Mouse (Mus musculus): ENCODE data around the gene Tbccd1. TPM values are rescaled to one million over a fixed set of nuclear protein-coding genes. Genes with fewer than 3 reads are reported as not detected.
"Not testable (repeated sequence)": the region's sequence is repeated elsewhere in the genome, so short reads cannot be mapped to it uniquely, and the experiment has no call there.

Tbccd1 gene
- total and polyA plus RNA-seq, 3 experiments, result 2.4 to 46.1 (median 38.8) TPM

DNA sequence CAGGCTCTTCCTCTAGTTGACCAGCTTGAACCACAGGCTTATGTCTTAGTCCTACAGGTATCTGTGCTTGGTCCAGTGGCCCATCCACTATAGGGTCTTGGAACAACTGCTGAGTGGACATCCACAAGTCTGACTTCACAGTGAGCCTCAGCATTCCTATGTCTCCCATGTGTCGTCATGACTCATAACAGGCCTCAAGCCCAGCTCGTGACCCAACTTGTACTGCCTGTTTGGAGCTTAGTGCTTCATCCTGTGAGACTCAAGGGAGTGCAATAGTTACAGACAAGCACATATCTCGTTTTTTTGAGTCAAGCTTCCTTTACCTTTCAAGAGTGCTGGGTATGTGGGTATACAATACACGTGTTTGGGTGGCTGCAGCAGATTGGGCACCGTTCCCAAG, 74.8 kb downstream of the Tbccd1 start:
- ATAC-seq (ENCODE audit: extremely low read depth, insufficient number of reproducible peaks, low FRiP score, poor library complexity, severe bottlenecking) (no peak), DNase-seq (ENCODE audit: low spot score) (no peak)
- TF ChIP-seq GATA2 (IDR thresholded peaks at IDR 0.05; ENCODE audit: borderline replicate concordance, low read depth, low read length), result no peak
- TF ChIP-seq CTCF (IDR thresholded peaks at IDR 0.05; ENCODE audit: low read depth, low read length), result no peak
- no peak for TF ChIP-seq TAL1 (conservative IDR thresholded peaks at IDR 0.05; ENCODE audit: low read depth, low read length)
- no peak for TF ChIP-seq GATA1 (IDR thresholded peaks at IDR 0.05; ENCODE audit: borderline replicate concordance, low read length)
- no peak for TF ChIP-seq POLR2AphosphoS5 (IDR thresholded peaks at IDR 0.05; ENCODE audit: insufficient replicate concordance, low read depth, low read length)
- Histone ChIP-seq H3K36me3 (replicated peaks) (no peaks in the 10 kb centered on the region), H3K27me3 (ENCODE audit: insufficient read depth, low read length) (peaks cover 9% of the 10 kb centered on the region), H3K4me3 (ENCODE audit: low read depth, low read length) (no peak overlapping the region), H3K4me1 (ENCODE audit: insufficient read depth, low read depth, low read length) (no peaks in the 10 kb centered on the region), H3K9me3 (replicated peaks) (no peaks in the 10 kb centered on the region)

DNA sequence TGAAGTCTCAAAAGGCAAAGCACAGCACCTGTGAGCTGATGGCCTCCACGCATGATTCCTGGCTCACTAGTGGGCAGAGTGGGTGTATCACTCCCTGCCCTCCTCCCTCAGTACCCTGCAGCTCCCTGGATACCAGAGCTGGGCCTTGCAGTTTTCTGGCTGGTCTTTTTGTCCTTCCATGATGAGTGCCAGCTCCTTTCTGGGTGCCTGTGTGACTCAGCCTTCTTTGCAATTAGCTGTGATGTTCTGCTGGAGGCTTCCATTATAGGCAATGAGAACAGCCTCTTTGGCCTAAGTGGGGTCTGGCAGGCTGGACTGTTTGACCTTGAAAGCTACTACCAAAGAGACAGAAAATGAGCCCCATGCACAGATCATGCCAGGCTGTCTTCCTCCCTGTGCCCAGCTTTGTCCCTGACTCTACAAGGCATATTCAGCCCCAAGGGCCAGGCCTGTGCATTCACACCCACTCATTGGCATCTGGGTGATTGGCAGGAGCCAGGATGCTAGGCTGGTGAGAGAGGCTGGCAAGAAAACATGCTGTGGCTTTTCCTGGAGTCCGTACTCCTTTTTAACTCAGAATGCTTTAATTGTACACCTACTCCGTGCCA, 78.1 kb downstream of the Tbccd1 start:
- peaks cover 12% of the 10 kb centered on the region for H3K27me3 ChIP-seq (ENCODE audit: insufficient read depth, low read length)
- H3K4me1 ChIP-seq (ENCODE audit: insufficient read depth, low read depth, low read length), result no peaks in the 10 kb centered on the region
- no peak for TF ChIP-seq GATA2 (IDR thresholded peaks at IDR 0.05; ENCODE audit: borderline replicate concordance, low read depth, low read length)
- no peak for TF ChIP-seq TAL1 (conservative IDR thresholded peaks at IDR 0.05; ENCODE audit: low read depth, low read length)
- no peak for TF ChIP-seq GATA1 (IDR thresholded peaks at IDR 0.05; ENCODE audit: borderline replicate concordance, low read length)
- TF ChIP-seq POLR2AphosphoS5 (IDR thresholded peaks at IDR 0.05; ENCODE audit: insufficient replicate concordance, low read depth, low read length), result no peak
- no peak for TF ChIP-seq CTCF (IDR thresholded peaks at IDR 0.05; ENCODE audit: low read depth, low read length)
- no peak overlapping the region for H3K4me3 ChIP-seq (ENCODE audit: low read depth, low read length)
- no peaks in the 10 kb centered on the region for H3K9me3 ChIP-seq (replicated peaks)
- ATAC-seq (ENCODE audit: extremely low read depth, insufficient number of reproducible peaks, low FRiP score, poor library complexity, severe bottlenecking) (no peak), DNase-seq (ENCODE audit: low spot score) (no peak)
- H3K36me3 ChIP-seq (replicated peaks), result no peaks in the 10 kb centered on the region

DNA sequence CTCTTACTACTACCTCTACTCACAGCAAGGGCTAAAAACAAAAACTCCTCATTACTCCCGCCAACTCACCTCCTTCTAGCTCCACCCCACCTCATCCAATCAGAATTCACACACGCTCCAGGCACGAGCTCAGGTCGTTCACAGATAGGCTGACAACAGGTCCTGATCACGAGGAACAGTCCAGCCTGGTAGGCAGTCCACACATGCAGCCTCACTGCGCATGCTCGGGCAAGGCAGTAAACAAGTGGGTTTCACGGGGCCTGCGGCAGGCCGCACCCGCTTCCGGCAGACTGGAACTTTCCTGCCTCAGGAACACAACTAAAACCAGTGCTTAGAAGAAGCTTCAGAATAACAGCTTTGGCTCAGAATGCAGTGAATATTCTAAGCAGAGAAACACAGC, 79.2 kb downstream of the Tbccd1 start:
- H3K27me3 ChIP-seq (ENCODE audit: insufficient read depth, low read length), result peaks cover 18% of the 10 kb centered on the region
- not testable (repeated sequence) for H3K4me1 ChIP-seq (ENCODE audit: insufficient read depth, low read depth, low read length); ATAC-seq (ENCODE audit: extremely low read depth, insufficient number of reproducible peaks, low FRiP score, poor library complexity, severe bottlenecking); DNase-seq (ENCODE audit: low spot score); H3K9me3 ChIP-seq (replicated peaks); H3K4me3 ChIP-seq (ENCODE audit: low read depth, low read length); H3K36me3 ChIP-seq (replicated peaks)

DNA sequence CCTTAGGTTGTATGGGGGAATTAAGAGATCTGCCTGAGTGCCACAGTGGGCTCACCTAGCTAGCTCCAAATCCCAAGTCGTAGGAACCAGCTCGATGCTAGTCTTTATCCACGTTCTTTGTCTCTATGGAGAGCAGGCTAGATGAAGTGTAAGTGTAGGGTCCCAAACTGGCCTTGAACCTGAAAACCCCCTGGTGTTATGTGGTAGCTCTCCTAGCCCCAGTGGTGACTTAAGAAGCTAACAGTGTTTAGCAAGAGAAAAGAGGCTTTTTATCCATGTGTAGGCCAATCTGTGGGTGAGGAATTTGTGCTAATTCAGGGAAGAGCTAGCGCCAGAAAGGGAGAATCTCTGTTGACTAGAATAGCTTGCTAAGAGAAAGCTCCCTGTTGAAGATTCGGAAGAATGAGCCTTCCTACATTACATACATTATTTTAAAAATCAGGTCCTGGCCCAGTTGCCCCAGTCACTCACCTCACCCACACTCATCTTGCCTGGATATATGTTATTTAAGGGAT, 81.9 kb downstream of the Tbccd1 start:
- no peak for ATAC-seq (ENCODE audit: extremely low read depth, insufficient number of reproducible peaks, low FRiP score, poor library complexity, severe bottlenecking)
- no peak for TF ChIP-seq TAL1 (conservative IDR thresholded peaks at IDR 0.05; ENCODE audit: low read depth, low read length)
- Histone ChIP-seq H3K9me3 (replicated peaks) (no peaks in the 10 kb centered on the region), H3K4me1 (ENCODE audit: insufficient read depth, low read depth, low read length) (no peaks in the 10 kb centered on the region), H3K4me3 (ENCODE audit: low read depth, low read length) (no peak overlapping the region), H3K36me3 (replicated peaks) (no peaks in the 10 kb centered on the region), H3K27me3 (ENCODE audit: insufficient read depth, low read length) (peaks cover 28% of the 10 kb centered on the region)
- DNase-seq (ENCODE audit: low spot score), result no peak

DNA sequence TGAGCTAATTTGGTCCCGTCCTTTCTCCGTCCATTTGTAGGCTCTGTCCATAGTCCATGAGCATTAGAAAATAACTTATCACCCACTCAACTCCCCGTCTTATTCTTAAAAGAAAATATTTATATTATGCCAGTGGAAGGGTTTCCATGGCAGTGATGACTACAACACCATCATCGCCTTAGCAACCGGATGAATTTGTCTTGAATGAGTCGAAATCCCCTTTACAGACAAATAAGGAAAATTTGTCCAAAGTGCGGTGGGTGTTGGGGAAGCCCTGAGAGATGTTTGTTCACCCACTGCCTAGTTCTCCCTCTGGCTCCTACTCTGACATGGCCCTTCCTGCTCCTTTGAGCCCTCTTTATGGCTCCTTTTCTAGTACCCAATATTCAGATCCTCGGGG, 88.8 kb downstream of the Tbccd1 start:
- ATAC-seq (ENCODE audit: extremely low read depth, insufficient number of reproducible peaks, low FRiP score, poor library complexity, severe bottlenecking), result no peak
- H3K36me3 ChIP-seq (replicated peaks), result no peaks in the 10 kb centered on the region
- H3K4me1 ChIP-seq (ENCODE audit: insufficient read depth, low read depth, low read length), result no peaks in the 10 kb centered on the region
- TF ChIP-seq POLR2AphosphoS5 (IDR thresholded peaks at IDR 0.05; ENCODE audit: insufficient replicate concordance, low read depth, low read length) (no peak), GATA1 (IDR thresholded peaks at IDR 0.05; ENCODE audit: borderline replicate concordance, low read length) (no peak), TAL1 (conservative IDR thresholded peaks at IDR 0.05; ENCODE audit: low read depth, low read length) (no peak), CTCF (IDR thresholded peaks at IDR 0.05; ENCODE audit: low read depth, low read length) (no peak), GATA2 (IDR thresholded peaks at IDR 0.05; ENCODE audit: borderline replicate concordance, low read depth, low read length) (no peak)
- DNase-seq (ENCODE audit: low spot score), result no peak
- H3K27me3 ChIP-seq (ENCODE audit: insufficient read depth, low read length), result peaks cover 14% of the 10 kb centered on the region
- no peak overlapping the region for H3K4me3 ChIP-seq (ENCODE audit: low read depth, low read length)
- no peaks in the 10 kb centered on the region for H3K9me3 ChIP-seq (replicated peaks)

DNA sequence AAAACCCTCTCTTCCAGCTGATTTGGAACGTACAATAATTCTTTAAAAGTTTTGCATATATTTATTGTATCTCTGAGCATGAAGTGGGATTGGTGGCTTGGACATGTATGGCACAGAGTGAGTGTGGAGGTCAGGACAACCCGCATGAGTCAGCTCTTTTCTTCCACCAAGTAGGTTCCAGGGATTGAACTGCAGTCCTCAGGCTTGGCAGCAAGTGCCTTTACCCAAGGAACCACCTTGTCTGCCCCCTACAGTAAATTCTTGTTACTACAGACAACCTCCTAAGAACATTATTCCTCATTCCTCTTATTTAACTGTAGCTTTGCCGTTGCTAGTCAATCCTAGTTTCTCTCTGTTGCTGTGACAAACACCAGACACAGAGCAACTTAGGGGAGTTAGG, 90.1 kb downstream of the Tbccd1 start:
- ATAC-seq (ENCODE audit: extremely low read depth, insufficient number of reproducible peaks, low FRiP score, poor library complexity, severe bottlenecking), result no peak
- no peak overlapping the region for H3K4me3 ChIP-seq (ENCODE audit: low read depth, low read length)
- no peak for TF ChIP-seq POLR2AphosphoS5 (IDR thresholded peaks at IDR 0.05; ENCODE audit: insufficient replicate concordance, low read depth, low read length)
- TF ChIP-seq CTCF (IDR thresholded peaks at IDR 0.05; ENCODE audit: low read depth, low read length), result no peak
- no peak for TF ChIP-seq TAL1 (conservative IDR thresholded peaks at IDR 0.05; ENCODE audit: low read depth, low read length)
- no peak for TF ChIP-seq GATA2 (IDR thresholded peaks at IDR 0.05; ENCODE audit: borderline replicate concordance, low read depth, low read length)
- TF ChIP-seq GATA1 (IDR thresholded peaks at IDR 0.05; ENCODE audit: borderline replicate concordance, low read length), result no peak
- H3K4me1 ChIP-seq (ENCODE audit: insufficient read depth, low read depth, low read length), result no peaks in the 10 kb centered on the region
- H3K27me3 ChIP-seq (ENCODE audit: insufficient read depth, low read length), result peaks cover 3% of the 10 kb centered on the region; the same call in 1 of the 2 replicates
- no peak for DNase-seq (ENCODE audit: low spot score)
- no peaks in the 10 kb centered on the region for H3K9me3 ChIP-seq (replicated peaks)
- no peaks in the 10 kb centered on the region for H3K36me3 ChIP-seq (replicated peaks)

DNA sequence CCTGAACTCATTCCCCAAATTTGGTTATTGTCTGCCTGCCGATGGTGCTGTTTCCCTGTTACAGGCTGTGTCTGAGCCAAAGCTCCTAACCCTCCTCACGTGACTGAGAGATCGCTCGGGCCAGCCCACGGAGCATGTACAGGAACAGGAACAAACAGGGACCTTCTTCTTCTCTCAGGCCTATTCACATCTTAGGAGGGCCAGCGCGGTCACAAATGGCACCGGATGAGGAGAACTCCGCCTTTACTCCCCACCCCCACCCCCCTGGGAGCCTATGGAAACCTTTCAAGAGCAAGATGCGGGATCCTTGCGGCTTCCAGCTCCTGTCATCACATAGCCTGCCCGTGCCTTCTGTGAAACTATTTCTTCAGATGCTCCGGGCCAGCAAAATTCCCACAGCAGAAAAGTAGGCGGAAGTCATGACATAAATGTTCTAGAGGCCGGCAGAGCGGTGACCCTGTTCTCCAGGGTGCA, 90.7 kb downstream of the Tbccd1 start:
- Histone ChIP-seq H3K4me1 (ENCODE audit: insufficient read depth, low read depth, low read length) (no peaks in the 10 kb centered on the region), H3K9me3 (replicated peaks) (no peaks in the 10 kb centered on the region), H3K27me3 (ENCODE audit: insufficient read depth, low read length) (no peaks in the 10 kb centered on the region), H3K36me3 (replicated peaks) (no peaks in the 10 kb centered on the region), H3K4me3 (ENCODE audit: low read depth, low read length) (no peak overlapping the region)
- TF ChIP-seq POLR2AphosphoS5 (IDR thresholded peaks at IDR 0.05; ENCODE audit: insufficient replicate concordance, low read depth, low read length) (no peak), GATA1 (IDR thresholded peaks at IDR 0.05; ENCODE audit: borderline replicate concordance, low read length) (no peak), CTCF (IDR thresholded peaks at IDR 0.05; ENCODE audit: low read depth, low read length) (no peak), GATA2 (IDR thresholded peaks at IDR 0.05; ENCODE audit: borderline replicate concordance, low read depth, low read length) (no peak), TAL1 (conservative IDR thresholded peaks at IDR 0.05; ENCODE audit: low read depth, low read length) (no peak)
- DNase-seq (ENCODE audit: low spot score) (no peak), ATAC-seq (ENCODE audit: extremely low read depth, insufficient number of reproducible peaks, low FRiP score, poor library complexity, severe bottlenecking) (no peak)

Data from G1E (cell line).